Comparison of ENCODE assay signal across 9 mouse cellular contexts in genomic region chr8:8656578-8657441, GRCm38 (mm10). TPM values are rescaled to one million over a fixed set of nuclear protein-coding genes. Genes with fewer than 3 reads are reported as not detected.
DNase-seq lines count a peak whose midpoint lies in the region; ATAC-seq lines count a peak whose summit lies in the region.
"Had no signal": no experiment of that assay in that cellular context is flagged by ENCODE, and none has a peak within 500 bp of the region (broad histone marks: within the 10 kb centered on the region; RNA-seq: fewer than 3 reads in every experiment).

No protein-coding gene starts in this region.

- peak overlapping the region; percentile 94 for H3K4me2 ChIP-seq in heart, embryonic 13.5 days
- H3K4me2 ChIP-seq in hindbrain, embryonic 11.5 days (replicated peaks; ENCODE audit: low read depth, low read length): peak overlapping the region; percentile 85
- peak overlapping the region; percentile 93 for H3K4me2 ChIP-seq in midbrain, embryonic 16.5 days (ENCODE audit: low read length)

- peaks cover 65% of the 10 kb centered on the region for H3K4me1 ChIP-seq in heart, embryonic 13.5 days
- H3K4me1 ChIP-seq in brown adipose tissue, adult 24 weeks (ENCODE audit: control insufficient read depth, insufficient read depth, insufficient read length, low read length): 0 out of 2 replicates have a peak, but pooled peaks cover 2% of the 10 kb centered on the region
- peaks cover 2% of the 10 kb centered on the region; the same call in 1 of the 2 replicates for H3K4me1 ChIP-seq in hindbrain, embryonic 11.5 days (replicated peaks; ENCODE audit: control insufficient read depth, insufficient read depth, low read length)
- peaks cover 46% of the 10 kb centered on the region for H3K4me1 ChIP-seq in midbrain, embryonic 16.5 days (ENCODE audit: control insufficient read depth, insufficient read depth, low read length)

- intact Hi-C loops in left cerebral cortex, postnatal 14 days (cut with DNase I): loop anchor here (10.0 kb wide), 1 partner anchor 422 kb away; no protein-coding TSS in a partner anchor

- peak overlapping the region; percentile 63 for H3K27ac ChIP-seq in heart, embryonic 13.5 days (replicated peaks)
- no peak overlapping the region for H3K27ac ChIP-seq in brown adipose tissue, adult 24 weeks (replicated peaks; ENCODE audit: low read depth, low read length)
- peak overlapping the region; percentile 63 for H3K27ac ChIP-seq in hindbrain, embryonic 11.5 days (ENCODE audit: low read depth, low read length)
- H3K27ac ChIP-seq in midbrain, embryonic 16.5 days (ENCODE audit: low read length): peak overlapping the region; percentile 76

- H3K9me3 ChIP-seq in heart, embryonic 13.5 days: no peaks in the 10 kb centered on the region
- no peaks in the 10 kb centered on the region for H3K9me3 ChIP-seq in hindbrain, embryonic 11.5 days (ENCODE audit: control insufficient read depth, low read length)
- no peaks in the 10 kb centered on the region for H3K9me3 ChIP-seq in midbrain, embryonic 16.5 days (replicated peaks; ENCODE audit: control insufficient read depth, low read length, poor library complexity, severe bottlenecking)

- no peak for DNase-seq in heart, adult 9 months (ENCODE audit: low spot score in 2 of 2)
- peak; percentile 51 for DNase-seq in hindbrain, embryonic 11.5 days (ENCODE audit: low spot score)
- DNase-seq in urinary bladder, adult 2 months (ENCODE audit: low spot score): no peak
- no peak for DNase-seq in spleen, adult 18-20 months
- no peak for DNase-seq in left cerebral cortex, postnatal 14 days (ENCODE audit: low spot score in 2 of 2)
- DNase-seq: cerebellum, adult 9-11 months had no signal

- H3K9ac ChIP-seq in heart, embryonic 13.5 days: peak overlapping the region; percentile 95
- peak overlapping the region; percentile 16 for H3K9ac ChIP-seq in hindbrain, embryonic 11.5 days (ENCODE audit: low read depth, low read length)
- H3K9ac ChIP-seq in midbrain, embryonic 16.5 days (ENCODE audit: low read depth, low read length): peak overlapping the region; percentile 63

- WGBS in heart, embryonic 13.5 days: 18% methylated on average over 14 of the region's 14 CpGs
- 4% methylated on average over 14 of the region's 14 CpGs for WGBS in hindbrain, embryonic 11.5 days
- 8% methylated on average over 14 of the region's 14 CpGs for WGBS in midbrain, embryonic 16.5 days

- no peak for ATAC-seq in heart, embryonic 13.5 days (ENCODE audit: extremely low read depth, insufficient number of reproducible peaks, low FRiP score, low TSS enrichment)
- no peak for ATAC-seq in hindbrain, embryonic 11.5 days (ENCODE audit: low FRiP score)
- no peak for ATAC-seq in midbrain, embryonic 16.5 days

- 0 out of 2 replicates have a peak, but pooled peaks cover 3% of the 10 kb centered on the region for H3K36me3 ChIP-seq in heart, embryonic 13.5 days
- H3K36me3 ChIP-seq in hindbrain, embryonic 11.5 days (ENCODE audit: control insufficient read depth, insufficient read depth, low read length): no peaks in the 10 kb centered on the region
- no peaks in the 10 kb centered on the region for H3K36me3 ChIP-seq in midbrain, embryonic 16.5 days (ENCODE audit: control insufficient read depth, insufficient read depth, low read length)

- peak overlapping the region; percentile 91 for H3K4me3 ChIP-seq in heart, embryonic 13.5 days
- H3K4me3 ChIP-seq in brown adipose tissue, adult 24 weeks (ENCODE audit: insufficient read depth, low read depth, low read length): peak overlapping the region; percentile 37
- peak overlapping the region; percentile 96 for H3K4me3 ChIP-seq in hindbrain, embryonic 11.5 days (ENCODE audit: low read depth, low read length)
- peak overlapping the region; percentile 93 for H3K4me3 ChIP-seq in midbrain, embryonic 16.5 days (ENCODE audit: low read depth, low read length)

- H3K27me3 ChIP-seq in heart, embryonic 13.5 days (replicated peaks): no peaks in the 10 kb centered on the region
- no peaks in the 10 kb centered on the region for H3K27me3 ChIP-seq in hindbrain, embryonic 11.5 days (ENCODE audit: control insufficient read depth, insufficient read depth, low read length)
- H3K27me3 ChIP-seq in midbrain, embryonic 16.5 days (ENCODE audit: control insufficient read depth, insufficient read depth, low read depth, low read length): no peaks in the 10 kb centered on the region; the same call in 1 of the 2 replicates

RNA-seq across cellular contexts. Expression of gene Efnb2, which starts 4.2 kb away (rescaled TPM):
- 11.4 and 11.7 TPM in 2 replicates for polyA plus RNA-seq in heart, embryonic 13.5 days (2015; fragmentation: Nextera tagmentation; extraction: Ambion mirVana)
- polyA plus RNA-seq in brown adipose tissue, adult 24 weeks (2012; ENCODE audit: insufficient read depth, insufficient read length, missing spikeins): 3.3 and 6.5 TPM in 2 replicates
- polyA plus RNA-seq in hindbrain, embryonic 11.5 days (2014; fragmentation: Nextera tagmentation; extraction: Ambion mirVana): 36.3 and 43.6 TPM in 2 replicates
- 10.0 and 10.8 TPM in 2 replicates for polyA plus RNA-seq in midbrain, embryonic 16.5 days (2015; fragmentation: Nextera tagmentation; extraction: Ambion mirVana)
- polyA plus RNA-seq in urinary bladder, adult 2 months (2012; rRNA removed): 27.6 and 30.5 TPM in 2 replicates
- total RNA-seq in left cerebral cortex, postnatal 14 days (2021): 10 to 100 TPM; 67.0 to 82.2 TPM

RNA-seq across cellular contexts. Expression of gene Arglu1, which starts 33.5 kb away (rescaled TPM):
- 79.0 and 86.7 TPM in 2 replicates for polyA plus RNA-seq in heart, embryonic 13.5 days (2015; fragmentation: Nextera tagmentation; extraction: Ambion mirVana)
- 30.1 and 39.8 TPM in 2 replicates for polyA plus RNA-seq in brown adipose tissue, adult 24 weeks (2012; ENCODE audit: insufficient read depth, insufficient read length, missing spikeins)
- 162 and 171 TPM in 2 replicates for polyA plus RNA-seq in hindbrain, embryonic 11.5 days (2014; fragmentation: Nextera tagmentation; extraction: Ambion mirVana)
- 150 and 173 TPM in 2 replicates for polyA plus RNA-seq in midbrain, embryonic 16.5 days (2015; fragmentation: Nextera tagmentation; extraction: Ambion mirVana)
- polyA plus RNA-seq in urinary bladder, adult 2 months (2012; rRNA removed): 107 and 133 TPM in 2 replicates
- total RNA-seq in left cerebral cortex, postnatal 14 days (2021): 10 to 100 TPM; 88.1 to 95.1 TPM

Comparison
In these comparisons a context has a peak if more than half of its experiments do, and no peak if none do; other contexts are left out.
1. H3K4me3 ChIP-seq: peak in every context shown above with its lines; median percentile 96 in hindbrain, embryonic 11.5 days; 93 in midbrain, embryonic 16.5 days; 91 in heart, embryonic 13.5 days; 37 in brown adipose tissue, adult 24 weeks.
2. H3K9ac ChIP-seq: peak in every context shown above with its lines; median percentile 95 in heart, embryonic 13.5 days; 63 in midbrain, embryonic 16.5 days; 16 in hindbrain, embryonic 11.5 days.